Mouse (Mus musculus) MEL (cell line): Measurements from ENCODE around the gene Tec. TPM values are rescaled to one million over a fixed set of nuclear protein-coding genes. Genes with fewer than 3 reads are reported as not detected.

ENCODE experiments used
- DNase-seq: peaks from one replicate; pipeline ENCODE4 v3.0.0; 2011; ENCODE audit warnings: low read depth, low spot score
- H3K27ac ChIP-seq: 2 replicates; pipeline ENCODE4 v1.5.1; 2012; ENCODE audit warnings: low read depth, mild to moderate bottlenecking, control low read depth, low read length, moderate library complexity; ENCODE audit not compliant: control insufficient read depth
- H3K27me3 ChIP-seq, 2 experiments: fragments of 150-350 bp in 1 of 2; sonication (generic) in 1 of 2; 2 replicates each; pipeline ENCODE4 v1.6.1; 2012; ENCODE audit warnings: low read length in 2 of 2, mild to moderate bottlenecking in 2 of 2, improper control_type of control experiment in 1 of 2, moderate library complexity in 1 of 2; ENCODE audit not compliant: insufficient read depth in 2 of 2, control insufficient read depth in 1 of 2
- H3K36me3 ChIP-seq, 2 experiments: 2 replicates each; pipeline ENCODE4 v1.6.1; 2012 to 2014; ENCODE audit warnings: low read length in 2 of 2, improper control_type of control experiment in 1 of 2, inconsistent platforms in 1 of 2, mild to moderate bottlenecking in 1 of 2; ENCODE audit not compliant: insufficient read depth in 2 of 2, control insufficient read depth in 1 of 2
- H3K4me1 ChIP-seq, 2 experiments: fragments of 150-350 bp in 1 of 2; sonication (generic) in 1 of 2; 2 replicates each; pipeline ENCODE4 v1.6.1; 2012; ENCODE audit warnings: low read length in 2 of 2, improper control_type of control experiment in 1 of 2, mild to moderate bottlenecking in 1 of 2; ENCODE audit not compliant: insufficient read depth in 2 of 2, control insufficient read depth in 1 of 2
- H3K4me3 ChIP-seq, 2 experiments: fragments of 150-350 bp in 1 of 2; sonication (generic) in 1 of 2; 2 replicates each; pipeline ENCODE4 v1.5.1; 2012; ENCODE audit warnings: low read depth in 2 of 2, low read length in 2 of 2, mild to moderate bottlenecking in 2 of 2, moderate library complexity in 2 of 2, control low read depth in 1 of 2, improper control_type of control experiment in 1 of 2; ENCODE audit not compliant: control insufficient read depth in 1 of 2, insufficient read depth in 1 of 2
- H3K79me2 ChIP-seq: 2 replicates; pipeline ENCODE4 v1.6.1; 2012; ENCODE audit warnings: mild to moderate bottlenecking, low read length, moderate library complexity; ENCODE audit not compliant: control insufficient read depth, poor library complexity, insufficient read depth
- H3K9ac ChIP-seq: 2 replicates; pipeline ENCODE4 v1.6.1; 2012; ENCODE audit warnings: low read depth, mild to moderate bottlenecking, control low read depth, low read length, moderate library complexity; ENCODE audit not compliant: control insufficient read depth, poor library complexity, severe bottlenecking
- H3K9me3 ChIP-seq: fragments of 150-350 bp; sonication (generic); replicated peaks from 2 replicates; pipeline ENCODE4 v1.6.1; 2012; ENCODE audit warnings: mild to moderate bottlenecking, low read length, improper control_type of control experiment, moderate library complexity; ENCODE audit not compliant: insufficient read depth
- BHLHE40 ChIP-seq: IDR thresholded peaks from 2 replicates; pipeline ENCODE4 v1.6.1; 2012; ENCODE audit warnings: low read depth, mild to moderate bottlenecking, inconsistent platforms, low read length, improper control_type of control experiment, borderline replicate concordance
- E2F4 ChIP-seq: IDR thresholded peaks from 2 replicates; pipeline ENCODE4 v1.6.1; 2011; ENCODE audit warnings: low read depth, low read length, improper control_type of control experiment, borderline replicate concordance
- EP300 ChIP-seq, 2 experiments: IDR thresholded peaks; 2 replicates each; pipeline ENCODE4 v1.6.1; 2011; ENCODE audit warnings: improper control_type of control experiment in 2 of 2, low read length in 2 of 2, low read depth in 1 of 2, mild to moderate bottlenecking in 1 of 2
- ETS1 ChIP-seq: IDR thresholded peaks from 2 replicates; pipeline ENCODE4 v1.6.1; 2012; ENCODE audit warnings: low read depth, mild to moderate bottlenecking, inconsistent platforms, low read length, improper control_type of control experiment, moderate library complexity
- GABPA ChIP-seq: IDR thresholded peaks from 2 replicates; pipeline ENCODE4 v1.6.1; 2012; ENCODE audit warnings: low read depth, mild to moderate bottlenecking, inconsistent platforms, low read length, improper control_type of control experiment, moderate library complexity
- JUND ChIP-seq: IDR thresholded peaks from 2 replicates; pipeline ENCODE4 v1.6.1; 2011; ENCODE audit warnings: low read depth, mild to moderate bottlenecking, improper control_type of control experiment, low read length
- MAX ChIP-seq: IDR thresholded peaks from 2 replicates; pipeline ENCODE4 v1.6.1; 2011; ENCODE audit warnings: low read length, improper control_type of control experiment
- MEF2A ChIP-seq: IDR thresholded peaks from 2 replicates; pipeline ENCODE4 v1.6.1; 2014; ENCODE audit warnings: low read depth, mild to moderate bottlenecking, inconsistent platforms, low read length, improper control_type of control experiment; ENCODE audit not compliant: poor library complexity, insufficient replicate concordance, severe bottlenecking; ENCODE audit errors: extremely low read depth
- MXI1 ChIP-seq: IDR thresholded peaks from 2 replicates; pipeline ENCODE4 v1.6.1; 2011; ENCODE audit warnings: mild to moderate bottlenecking, low read depth, low read length, improper control_type of control experiment
- MYB ChIP-seq: IDR thresholded peaks from 2 replicates; pipeline ENCODE4 v1.6.1; 2011; ENCODE audit warnings: mild to moderate bottlenecking, low read depth, low read length, improper control_type of control experiment
- MYC ChIP-seq: IDR thresholded peaks from 2 replicates; pipeline ENCODE4 v1.6.1; 2011; ENCODE audit warnings: low read depth, mild to moderate bottlenecking, low read length, improper control_type of control experiment, moderate library complexity
- NELFE ChIP-seq: IDR thresholded peaks from 2 replicates; pipeline ENCODE4 v1.6.1; 2011; ENCODE audit warnings: low read depth, low read length, improper control_type of control experiment
- NRF1 ChIP-seq: IDR thresholded peaks from 2 replicates; pipeline ENCODE4 v1.6.1; 2014; ENCODE audit warnings: low read depth, mild to moderate bottlenecking, inconsistent platforms, low read length, improper control_type of control experiment, moderate library complexity; ENCODE audit not compliant: poor library complexity, insufficient read depth, severe bottlenecking
- POLR2A ChIP-seq, 2 experiments: IDR thresholded peaks; 2 replicates each; pipeline ENCODE4 v1.6.1; 2011 to 2012; ENCODE audit warnings: low read length in 2 of 2, mild to moderate bottlenecking in 2 of 2, control low read depth in 1 of 2, improper control_type of control experiment in 1 of 2, low read depth in 1 of 2, moderate library complexity in 1 of 2; ENCODE audit not compliant: control insufficient read depth in 1 of 2, insufficient read depth in 1 of 2, poor library complexity in 1 of 2
- POLR2AphosphoS2 ChIP-seq: IDR thresholded peaks from 2 replicates; pipeline ENCODE4 v1.6.1; 2011; ENCODE audit warnings: low read length, improper control_type of control experiment
- POLR2AphosphoS5 ChIP-seq: IDR thresholded peaks from 2 replicates; pipeline ENCODE4 v1.6.1; 2012; ENCODE audit warnings: low read depth, borderline replicate concordance, mild to moderate bottlenecking, inconsistent platforms, low read length, moderate library complexity, mixed read lengths
- SIN3A ChIP-seq: IDR thresholded peaks from 2 replicates; pipeline ENCODE4 v1.6.1; 2012; ENCODE audit warnings: low read length, improper control_type of control experiment, inconsistent platforms
- TBP ChIP-seq: IDR thresholded peaks from 2 replicates; pipeline ENCODE4 v1.8.0; 2011; ENCODE audit warnings: low read depth, low read length, improper control_type of control experiment
- UBTF ChIP-seq: IDR thresholded peaks from 2 replicates; pipeline ENCODE4 v1.6.1; 2012; ENCODE audit warnings: low read depth, mild to moderate bottlenecking, inconsistent platforms, low read length, improper control_type of control experiment, moderate library complexity, borderline replicate concordance; ENCODE audit not compliant: insufficient read depth
- USF2 ChIP-seq, 2 experiments: IDR thresholded peaks; 2 replicates each; pipeline ENCODE4 v1.6.1; 2011 to 2012; ENCODE audit warnings: improper control_type of control experiment in 2 of 2, low read length in 2 of 2, borderline replicate concordance in 1 of 2, inconsistent platforms in 1 of 2, low read depth in 1 of 2, mild to moderate bottlenecking in 1 of 2; ENCODE audit not compliant: insufficient read depth in 1 of 2
- ZC3H11A ChIP-seq: IDR thresholded peaks from 2 replicates; pipeline ENCODE4 v1.6.1; 2012; ENCODE audit warnings: low read depth, mild to moderate bottlenecking, inconsistent platforms, low read length, improper control_type of control experiment
- ZMIZ1 ChIP-seq: IDR thresholded peaks from 2 replicates; pipeline ENCODE4 v1.6.1; 2012; ENCODE audit warnings: low read depth, mild to moderate bottlenecking, inconsistent platforms, low read length, improper control_type of control experiment, moderate library complexity
- ZNF384 ChIP-seq: IDR thresholded peaks from 2 replicates; pipeline ENCODE4 v1.6.1; 2012; ENCODE audit warnings: low read depth, mild to moderate bottlenecking, inconsistent platforms, low read length, improper control_type of control experiment
- polyA plus RNA-seq, 2 experiments: library from polyadenylated mRNA; stranded (reverse) in 1 of 2; unstranded in 1 of 2; fragments of >175 nt in 1 of 2; fragments of >200 nt in 1 of 2; gene quantifications; 2 replicates each; pipeline versions ENCODE4 v1.2.1 to v1.2.4; 2012; ENCODE audit warnings: low replicate concordance in 2 of 2, low read depth in 1 of 2; ENCODE audit not compliant: insufficient read length in 2 of 2, insufficient read depth in 1 of 2, missing spikeins in 1 of 2
- total RNA-seq: library from RNA; depleted of rRNA; stranded (reverse); fragments of 300-350 nt; gene quantifications from 2 replicates; pipeline ENCODE4 v1.2.3, GENCODE M21; 2012

The Tec gene
- total and polyA plus RNA-seq, 3 experiments, result 44.8 to 61.1 TPM; not detected in 1

- TF ChIP-seq NRF1 (no peak), MEF2A (peak; percentile 40; the same call in 1 of the 2 replicates), UBTF (no peak), USF2 (IDR thresholded peaks at IDR 0.05; ENCODE audit: borderline replicate concordance in 1 of 2, insufficient read depth in 1 of 2, low read depth in 1 of 2, low read length in 2 of 2) (no peak), NELFE (no peak), JUND (no peak), MYB (no peak), POLR2AphosphoS5 (no peak), GABPA (no peak)
Observed at GRCm38 (mm10) chr5:72882412-72882765, 14.1 kb upstream of the Tec start (continued).

- H3K27ac ChIP-seq, result no peak overlapping the region
- TF ChIP-seq POLR2AphosphoS5 (no peak), POLR2AphosphoS2 (no peak), E2F4 (no peak), ZC3H11A (no peak), SIN3A (no peak), ZMIZ1 (no peak), ZNF384 (no peak)
- H3K27me3 ChIP-seq, result no peaks in the 10 kb centered on the region
Observed at GRCm38 (mm10) chr5:72881748-72882411, 13.6 kb upstream of the Tec start.

GRCm38 (mm10) chr5:72879736-72880135 lies 11.5 kb upstream of the Tec start:
- no peaks in the 10 kb centered on the region for H3K36me3 ChIP-seq
- H3K9me3 ChIP-seq, result no peaks in the 10 kb centered on the region
- TF ChIP-seq POLR2AphosphoS2 (no peak), POLR2A (IDR thresholded peaks at IDR 0.05; ENCODE audit: control insufficient read depth in 1 of 2, insufficient read depth in 1 of 2, low read depth in 1 of 2, low read length in 2 of 2, poor library complexity in 1 of 2) (no peak), BHLHE40 (no peak), MAX (no peak), ZMIZ1 (no peak), TBP (no peak), EP300 (IDR thresholded peaks at IDR 0.05; ENCODE audit: low read depth in 1 of 2, low read length in 2 of 2) (no peak), MXI1 (no peak), ETS1 (no peak), MYC (no peak)
- H3K79me2 ChIP-seq, result no peaks in the 10 kb centered on the region
- H3K4me1 ChIP-seq, result peaks cover 0 to 4% of the 10 kb centered on the region in 2 experiments; a peak in 3 of 4 replicates
- no peak overlapping the region for H3K4me3 ChIP-seq
- no peak overlapping the region for H3K9ac ChIP-seq
- no peak for DNase-seq
- no peak overlapping the region for H3K27ac ChIP-seq
- no peaks in the 10 kb centered on the region for H3K27me3 ChIP-seq

More at GRCm38 (mm10) chr5:72881748-72882411, 13.6 kb upstream of the Tec start:
- Histone ChIP-seq H3K9ac (no peak overlapping the region), H3K4me3 (no peak overlapping the region), H3K9me3 (no peaks in the 10 kb centered on the region), H3K79me2 (no peaks in the 10 kb centered on the region), H3K4me1 (peaks cover 0 to 4% of the 10 kb centered on the region in 2 experiments; a peak in 3 of 4 replicates), H3K36me3 (no peaks in the 10 kb centered on the region)
- no peak for DNase-seq
